Mouse (Mus musculus): ENCODE measurements around the gene Cntn5. TPM values are rescaled to one million over a fixed set of nuclear protein-coding genes. Genes with fewer than 3 reads are reported as not detected.
"Not testable (repeated sequence)": the region's sequence is repeated elsewhere in the genome, so short reads cannot be mapped to it uniquely, and the experiment has no call there.

Cntn5 gene
- polyA plus RNA-seq, 2 experiments from 2014 or later = not detected

DNA sequence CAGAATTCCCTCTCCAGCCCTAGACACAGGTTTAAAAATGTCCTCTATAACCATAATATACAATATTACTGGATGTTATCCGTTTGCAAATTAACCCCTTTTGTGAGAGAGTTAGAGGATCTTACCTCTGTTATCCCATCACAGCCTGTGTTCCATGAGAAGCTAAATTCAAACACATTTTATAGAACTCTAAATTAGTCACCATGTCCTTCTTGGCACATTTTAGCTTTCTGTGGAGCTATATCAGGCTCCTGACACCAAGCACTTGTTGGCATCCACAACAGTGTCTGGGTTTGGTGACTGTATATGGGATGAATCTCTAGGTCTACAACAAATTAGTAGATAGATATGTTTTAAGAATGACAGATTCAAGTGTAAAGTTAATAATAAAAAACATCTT lies 253.9 kb downstream of the Cntn5 start:
- ATAC-seq = no peak

GRCm38 (mm10) chr9:10645951-10646350 lies 258.6 kb downstream of the Cntn5 start:
- ATAC-seq = no peak

DNA sequence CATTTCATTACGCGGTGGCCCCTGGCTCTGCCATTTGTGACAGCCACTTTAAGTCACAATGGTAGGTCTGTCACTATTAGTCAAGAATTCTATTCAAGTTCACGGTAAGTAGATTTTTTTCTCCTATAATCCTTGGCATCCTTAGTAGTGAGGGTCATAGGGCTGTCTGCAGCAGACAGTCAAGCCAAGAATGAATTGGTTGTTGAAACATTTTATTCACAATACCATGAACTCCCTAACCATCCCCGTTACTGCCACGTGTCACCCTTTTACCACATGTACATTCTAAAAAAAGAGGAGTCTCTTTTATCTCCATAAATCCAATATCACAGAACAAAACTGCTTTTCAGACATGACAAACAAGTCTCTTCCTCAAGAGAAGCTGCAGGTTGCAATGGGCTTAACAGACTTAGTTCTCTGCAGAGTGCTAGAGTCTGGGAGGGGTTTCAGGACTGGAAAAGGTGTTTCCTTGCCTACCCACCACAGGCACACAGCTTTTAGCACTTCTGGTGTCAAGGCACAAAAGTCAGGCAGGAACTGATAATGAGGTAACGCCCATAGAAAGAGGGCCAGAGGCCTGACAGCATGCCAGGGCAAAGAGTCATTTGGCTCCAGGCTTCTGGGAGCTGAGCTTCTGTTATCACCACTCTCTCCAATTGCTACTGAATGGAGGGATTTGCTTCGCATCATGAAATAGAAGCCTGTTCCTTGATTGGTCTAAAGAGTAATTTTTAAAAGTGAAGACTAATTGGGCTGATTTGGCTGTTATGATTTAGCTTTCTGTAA lies 259.3 kb downstream of the Cntn5 start:
- no peak for ATAC-seq

DNA sequence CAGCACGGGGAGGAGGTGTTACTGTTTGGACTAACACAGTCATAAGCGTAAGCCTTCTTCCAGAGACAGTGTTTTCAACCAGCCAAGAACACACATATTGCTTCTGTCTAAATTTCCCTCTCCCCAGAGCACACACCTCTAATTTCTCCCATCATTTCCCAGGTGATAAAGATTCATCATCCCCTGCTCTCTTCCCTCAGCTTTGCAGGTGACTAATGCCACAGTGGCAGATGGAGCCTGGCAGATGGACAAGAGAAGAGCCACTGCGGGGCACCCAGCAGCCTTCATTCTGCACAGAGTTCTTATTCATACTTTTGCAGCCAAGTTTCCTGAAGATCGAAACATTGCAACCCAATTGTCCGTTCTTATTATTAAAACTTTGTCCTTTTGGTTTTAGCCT lies 286.5 kb downstream of the Cntn5 start:
- no peak for ATAC-seq

DNA sequence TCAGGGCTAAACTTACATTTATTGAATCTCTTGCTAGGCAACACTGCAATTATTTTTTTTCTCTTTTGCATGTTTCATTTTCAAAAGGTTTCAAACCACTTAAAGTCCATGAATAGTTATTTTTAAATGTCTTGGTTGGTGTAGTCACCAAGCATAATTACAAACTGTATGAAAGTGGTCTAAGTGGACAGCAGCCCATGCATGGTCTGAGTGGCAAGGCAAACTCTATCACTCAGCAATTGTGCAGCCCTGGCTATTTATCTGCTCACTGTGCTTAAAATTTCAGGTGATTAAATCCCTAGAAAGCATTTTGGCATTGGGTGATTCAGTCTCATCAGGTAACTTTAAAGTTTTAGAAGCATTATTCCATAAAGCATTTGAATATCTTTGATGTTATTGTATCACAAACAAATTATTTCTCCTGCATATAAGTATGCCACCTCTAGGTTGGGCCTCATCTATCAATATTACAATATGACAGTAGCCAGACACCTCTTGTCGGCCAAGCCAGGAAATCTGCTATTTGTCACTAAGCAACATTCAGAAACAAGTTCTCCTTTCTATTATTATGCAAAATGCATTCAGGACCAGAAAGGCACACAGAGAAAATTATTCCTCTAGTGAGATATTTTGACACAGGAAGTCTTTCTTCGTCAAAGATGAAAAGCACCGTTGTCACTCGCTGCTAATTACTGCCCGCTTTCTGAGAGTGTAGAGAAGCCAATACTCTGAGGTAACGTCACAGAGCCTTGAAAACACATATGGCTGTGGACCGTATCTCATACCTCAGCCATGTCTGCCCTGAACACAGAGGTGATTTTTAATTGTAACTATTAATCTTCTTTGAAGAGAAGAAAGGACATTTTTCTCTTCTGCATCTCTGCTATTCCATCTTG lies 329.0 kb downstream of the Cntn5 start:
- no peak for ATAC-seq

DNA sequence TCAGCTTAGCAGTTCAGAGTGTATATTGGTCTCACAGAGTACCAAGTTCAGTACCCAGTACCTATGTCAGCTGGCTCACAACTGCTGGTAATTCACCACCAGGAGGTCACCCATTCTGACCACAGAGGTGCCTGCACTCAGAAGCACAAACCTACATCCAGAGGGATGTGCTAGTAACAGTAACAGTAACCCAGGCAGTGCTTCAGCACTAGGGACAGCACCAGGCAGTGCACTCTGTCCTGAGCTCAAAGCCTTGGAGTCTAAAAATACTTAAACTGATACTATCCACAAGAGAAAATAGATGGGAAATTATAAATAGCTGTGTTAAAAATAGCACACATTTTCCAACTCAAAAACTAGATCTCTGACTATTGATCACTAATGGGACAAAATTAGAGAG lies 334.7 kb downstream of the Cntn5 start:
- no peak for ATAC-seq

DNA sequence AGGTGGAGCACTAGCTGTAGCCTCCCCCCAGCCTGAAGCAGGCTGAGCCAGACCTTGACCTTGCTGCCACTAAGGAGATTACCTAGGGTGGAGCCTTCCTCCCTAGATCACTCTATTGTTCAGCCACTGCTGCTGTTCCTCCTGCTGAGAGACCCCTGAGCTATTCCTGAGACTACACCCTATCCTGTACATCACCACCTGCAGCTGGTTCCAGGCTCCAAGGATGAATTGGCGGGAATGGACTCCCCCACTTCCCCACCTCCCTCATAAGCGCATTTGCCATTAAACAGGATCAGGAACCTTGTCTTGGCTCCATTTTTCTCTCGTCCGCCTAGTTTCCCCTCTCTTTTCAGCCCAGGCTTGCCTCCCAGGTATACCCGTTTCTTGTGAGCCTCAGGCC lies 363.7 kb downstream of the Cntn5 start:
- not testable (repeated sequence) for ATAC-seq

DNA sequence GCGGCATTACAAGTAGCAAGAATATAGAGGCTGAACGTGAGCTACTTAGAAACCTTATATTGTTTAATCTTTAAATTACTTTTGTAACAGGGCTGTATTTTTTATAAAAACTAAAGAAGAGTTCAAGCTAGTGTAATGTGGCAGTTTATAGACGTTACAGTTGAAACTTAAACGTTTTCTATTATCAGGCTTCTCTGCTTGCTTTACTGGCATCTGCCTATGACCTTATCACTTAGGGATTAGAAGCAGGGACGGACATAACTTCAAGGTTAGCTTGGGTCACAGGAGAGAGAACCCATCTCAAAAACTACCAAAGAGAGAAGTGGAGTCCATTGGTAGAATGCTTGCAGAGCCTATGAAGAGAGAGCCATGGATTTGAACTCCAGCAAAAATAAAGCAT lies 372.3 kb downstream of the Cntn5 start:
- no peak for ATAC-seq

DNA sequence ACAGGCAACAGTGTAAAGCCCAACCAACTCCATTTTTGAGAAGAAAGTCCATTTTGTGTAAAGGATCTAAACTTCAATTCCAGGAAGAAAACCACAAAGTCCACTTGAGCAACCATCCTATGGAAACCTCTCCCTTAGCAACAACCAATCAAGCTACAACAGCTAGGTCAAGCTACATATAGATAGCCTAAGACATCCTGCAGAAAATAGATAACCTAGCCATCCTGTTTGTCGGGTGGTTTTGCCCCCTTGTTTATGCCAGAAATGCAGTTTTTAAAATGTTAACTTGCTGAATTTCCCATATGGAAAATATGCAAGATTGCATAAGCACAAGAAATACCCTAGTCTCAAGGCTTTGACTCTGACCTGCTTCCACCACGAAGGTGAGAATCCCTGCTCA lies 373.5 kb downstream of the Cntn5 start:
- ATAC-seq = no peak

DNA sequence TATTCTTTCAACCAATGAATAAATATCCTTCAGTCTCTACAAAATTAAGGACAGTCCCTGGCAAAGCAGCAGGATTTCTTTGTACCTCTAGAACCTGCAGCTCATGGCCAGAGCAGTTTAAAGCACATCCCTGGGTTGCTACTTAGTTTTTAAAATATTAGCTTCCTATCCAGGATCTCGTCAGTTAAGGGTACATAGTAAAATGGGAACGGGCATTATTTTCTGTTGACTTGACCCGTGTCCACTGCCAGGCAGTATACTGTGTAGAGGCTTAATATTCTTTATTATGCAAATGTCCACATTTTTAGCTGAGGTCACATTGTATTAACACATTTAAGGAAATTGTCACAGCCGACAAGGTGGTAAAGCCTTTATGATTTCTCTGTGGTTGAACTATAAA lies 375.0 kb downstream of the Cntn5 start:
- no peak for ATAC-seq

DNA sequence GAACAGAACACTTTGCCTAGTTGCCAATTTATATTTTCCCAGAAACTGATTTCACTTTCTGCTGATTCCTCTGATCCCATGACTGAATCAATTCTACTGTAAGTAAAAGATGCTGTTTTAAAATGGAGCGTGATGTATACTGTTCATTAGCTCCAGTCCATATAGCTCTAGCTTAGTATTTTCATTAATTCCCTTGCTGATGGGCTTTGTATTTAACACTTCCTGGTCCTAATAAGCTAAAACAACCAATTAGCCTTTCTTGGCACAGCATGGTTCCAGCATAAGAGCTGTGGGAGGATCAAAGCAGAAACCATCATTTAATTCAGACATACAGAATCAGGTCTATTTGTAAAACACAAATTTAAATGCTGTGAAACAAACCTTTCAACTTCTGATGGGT lies 375.5 kb downstream of the Cntn5 start:
- no peak for ATAC-seq

DNA sequence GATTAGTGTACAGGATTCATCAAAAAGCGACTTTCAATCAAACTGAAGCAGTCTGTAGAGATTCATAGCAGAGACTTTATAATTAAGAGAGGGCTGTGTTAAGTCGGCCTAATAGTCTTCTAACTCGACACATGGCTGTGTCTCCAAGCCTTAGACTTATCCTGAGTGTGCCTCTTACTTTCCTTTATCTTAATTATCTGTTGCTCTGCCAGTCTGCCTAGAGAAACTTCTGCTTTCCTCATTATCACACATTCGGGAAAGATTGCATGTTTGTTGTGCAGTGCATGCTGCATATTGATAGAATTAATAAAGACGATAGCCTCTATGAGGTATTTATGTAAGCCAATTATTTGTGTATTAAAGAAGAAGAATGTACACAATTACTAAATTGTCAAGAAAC lies 375.9 kb downstream of the Cntn5 start:
- no peak for ATAC-seq

DNA sequence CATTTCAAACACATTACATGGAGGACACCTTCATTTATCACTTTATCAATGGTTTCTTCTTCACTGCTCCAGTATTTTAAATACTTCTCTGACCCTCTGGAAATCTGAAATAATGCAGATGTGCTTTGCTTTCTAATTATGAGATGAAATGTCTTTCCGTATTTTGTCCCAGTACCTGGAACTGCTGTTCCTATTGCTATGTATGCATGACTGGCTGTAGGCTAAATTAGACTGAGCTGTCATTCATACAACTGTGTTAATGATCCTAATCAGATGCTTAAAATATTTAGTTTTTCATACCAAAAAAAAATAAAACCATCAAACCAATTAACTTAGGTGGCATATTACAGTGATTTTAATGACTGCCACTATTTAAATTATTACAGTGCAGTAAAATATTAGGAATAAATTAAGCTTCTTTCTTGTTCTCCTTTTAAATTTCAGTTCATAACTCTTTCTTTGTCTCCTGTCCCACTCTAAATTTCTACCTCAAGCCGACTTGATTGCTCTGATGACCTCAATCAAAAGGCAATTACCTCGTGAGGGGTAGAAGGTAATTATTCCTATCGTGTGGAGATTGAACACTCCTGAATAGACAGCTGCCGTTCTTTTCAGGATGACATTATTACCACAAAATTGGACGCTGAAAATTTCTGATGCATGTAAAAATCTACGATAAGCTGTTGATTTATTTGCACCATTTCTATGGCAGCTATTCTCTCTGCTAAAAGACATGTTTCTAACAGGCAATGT lies 378.5 kb downstream of the Cntn5 start:
- no peak for ATAC-seq

- ATAC-seq = no peak
Measured at GRCm38 (mm10) chr9:10522604-10523003, 382.0 kb downstream of the Cntn5 start.

DNA sequence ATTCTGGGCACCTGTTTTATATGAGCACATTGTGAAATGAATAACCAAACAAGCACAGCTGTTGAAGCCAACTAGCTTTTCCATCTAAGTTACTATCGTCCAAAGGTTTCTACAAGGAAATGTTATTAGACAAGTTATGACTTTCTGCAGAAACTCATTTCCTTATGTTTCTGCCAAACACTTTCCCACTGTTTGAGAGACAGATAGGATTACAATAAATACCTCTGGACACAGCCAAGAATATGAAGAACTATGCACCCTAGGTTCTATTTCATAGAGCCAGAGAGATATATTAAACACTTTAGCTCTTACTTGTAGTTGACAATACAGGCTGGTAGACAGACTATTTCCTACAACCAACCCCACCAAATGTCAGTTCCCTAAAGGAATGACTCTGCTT lies 383.5 kb downstream of the Cntn5 start:
- ATAC-seq = no peak

DNA sequence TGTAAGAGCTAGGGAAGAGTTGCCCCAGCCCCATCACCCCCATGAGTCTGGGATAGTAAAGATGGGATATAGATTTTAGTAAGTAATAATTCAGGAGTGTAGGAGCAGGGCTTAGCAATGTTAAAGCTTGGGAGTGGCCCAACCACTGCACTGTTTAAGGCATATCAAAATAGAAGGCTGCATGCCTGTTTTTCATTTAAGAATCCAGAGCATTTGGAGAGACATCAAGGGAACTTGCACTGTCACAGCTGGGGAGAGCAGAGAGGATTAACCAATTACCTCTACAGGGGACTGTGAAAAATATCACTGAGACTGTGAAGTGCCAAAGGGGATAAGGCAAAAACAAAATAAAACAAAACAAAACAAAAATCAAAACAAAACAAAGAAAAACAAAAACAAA lies 412.3 kb downstream of the Cntn5 start:
- no peak for ATAC-seq

DNA sequence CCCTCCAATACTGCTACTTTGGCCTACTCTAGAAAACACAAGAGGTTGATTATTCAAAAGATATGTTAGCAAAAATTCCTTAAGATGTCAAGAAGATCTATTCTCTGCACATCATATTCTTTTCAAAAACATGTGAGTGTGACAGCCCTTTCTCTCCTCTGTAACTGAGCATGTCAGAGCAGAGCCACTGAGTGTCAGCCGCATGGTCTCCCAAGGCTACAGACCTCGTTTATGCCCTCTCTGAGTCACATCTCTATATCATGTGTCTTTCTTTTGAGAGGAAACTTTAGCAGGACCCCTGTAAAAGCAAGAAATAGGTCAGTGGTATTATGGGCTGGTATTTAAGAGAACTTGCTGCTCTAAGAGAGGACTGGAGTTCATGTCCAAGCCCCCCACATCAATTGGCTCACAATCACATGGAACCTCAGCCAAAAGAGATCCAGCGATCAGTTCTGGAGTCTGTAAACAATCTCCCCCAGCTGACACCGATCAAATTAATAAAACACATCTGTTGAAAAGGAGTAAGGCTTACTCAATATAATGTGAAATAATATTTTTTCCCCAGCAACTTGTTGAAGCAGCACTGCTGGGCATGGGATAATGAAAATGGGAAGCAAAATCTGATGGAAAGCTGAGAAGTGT lies 433.0 kb downstream of the Cntn5 start:
- no peak for ATAC-seq

DNA sequence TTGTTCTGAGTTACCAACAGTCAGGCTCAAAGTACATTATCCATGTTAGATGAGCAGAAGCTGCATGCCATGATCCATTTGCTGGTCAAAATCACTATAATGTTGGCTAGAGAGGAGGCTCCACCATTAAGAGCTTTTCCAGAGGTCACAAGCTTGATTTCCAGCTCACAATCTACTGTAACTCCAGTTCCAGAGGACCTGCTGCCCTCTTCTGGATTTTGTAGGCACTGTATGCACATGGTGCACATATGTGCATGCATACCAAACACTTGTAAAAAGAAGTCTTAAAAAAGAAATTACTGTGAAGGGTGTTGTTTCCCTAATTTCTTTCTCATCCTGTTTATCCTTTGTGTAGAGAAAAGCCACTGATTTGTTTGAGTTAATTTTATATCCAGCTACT lies 439.8 kb downstream of the Cntn5 start:
- ATAC-seq = no peak

GRCm38 (mm10) chr9:10457900-10458299 lies 446.7 kb downstream of the Cntn5 start:
- ATAC-seq = no peak

DNA sequence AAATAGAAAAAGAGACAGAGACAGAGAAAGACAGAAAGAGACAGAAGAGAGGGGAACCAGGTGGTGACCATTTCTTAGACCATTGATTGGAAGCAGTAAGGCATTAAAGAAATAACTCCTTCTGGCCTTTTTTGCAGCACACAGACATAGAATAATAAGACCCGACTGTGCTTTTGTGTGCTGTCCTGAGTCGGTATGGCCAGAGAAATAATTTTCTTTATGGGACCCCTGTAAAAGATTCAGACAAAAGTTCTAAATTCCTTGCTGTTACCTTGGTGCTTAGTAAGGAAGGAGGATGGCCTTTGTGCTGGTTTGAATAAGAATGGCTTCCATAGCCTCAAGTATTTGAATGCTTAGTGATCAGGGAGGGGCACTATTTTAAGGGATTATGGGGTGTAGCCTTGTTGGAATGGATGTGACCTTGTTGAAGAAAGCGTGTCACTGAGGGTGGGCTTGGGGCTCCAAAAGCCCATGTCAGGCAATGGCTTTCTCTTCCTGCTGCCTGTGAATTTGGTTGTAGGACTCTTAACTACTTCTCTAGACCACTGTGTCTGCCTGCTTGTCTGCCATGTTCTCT lies 455.5 kb downstream of the Cntn5 start:
- ATAC-seq = no peak

DNA sequence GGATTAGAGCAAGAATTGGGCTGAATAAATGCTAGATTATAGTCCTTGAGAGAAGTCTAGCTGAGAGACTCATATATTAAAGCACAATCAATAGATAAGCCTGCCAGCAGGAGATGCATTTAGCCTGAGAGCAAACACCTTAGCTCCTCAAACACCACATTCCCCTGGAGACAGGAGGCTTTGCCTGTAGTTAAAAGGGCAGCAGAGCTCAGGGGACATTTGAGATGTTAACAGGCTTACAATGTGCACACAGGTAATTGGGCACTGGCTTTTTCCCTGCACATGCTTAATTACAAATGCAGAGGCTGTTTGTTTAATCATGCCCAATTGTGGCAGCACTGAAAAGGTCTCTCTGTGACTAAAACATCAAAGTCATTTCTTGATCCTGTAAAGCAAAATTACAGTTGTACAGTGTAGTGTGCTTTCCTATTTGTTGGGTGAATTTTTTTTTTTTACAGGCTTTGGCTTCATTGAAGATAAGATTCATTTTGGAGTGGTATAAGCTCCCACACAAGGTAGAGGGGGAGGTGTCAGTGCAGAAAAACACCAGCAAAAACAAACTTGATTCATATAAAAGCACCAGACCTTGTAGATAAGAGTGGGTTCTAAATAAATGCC lies 457.2 kb downstream of the Cntn5 start:
- no peak for ATAC-seq

- no peak for ATAC-seq
Measured at GRCm38 (mm10) chr9:10412075-10412474, 492.5 kb downstream of the Cntn5 start.
